Mouse (Mus musculus) ES-E14 (cell line): ENCODE measurements around the gene Tmem114.

Source experiments
- CHD2 ChIP-seq: IDR thresholded peaks from 2 replicates; pipeline ENCODE4 v1.6.1; 2014; ENCODE audit warnings: mild to moderate bottlenecking, low read depth, low read length, inconsistent platforms
- MAFK ChIP-seq: IDR thresholded peaks from 2 replicates; pipeline ENCODE4 v1.6.1; 2014; ENCODE audit warnings: mild to moderate bottlenecking, low read depth, low read length, inconsistent platforms; ENCODE audit not compliant: insufficient read depth
- ZC3H11A ChIP-seq: IDR thresholded peaks from 2 replicates; pipeline ENCODE4 v1.6.1; 2012; ENCODE audit warnings: low read depth, mild to moderate bottlenecking, inconsistent platforms, low read length, borderline replicate concordance
- ZNF384 ChIP-seq: IDR thresholded peaks from 2 replicates; pipeline ENCODE4 v1.6.1; 2012; ENCODE audit warnings: low read depth, low read length, inconsistent platforms

DNA sequence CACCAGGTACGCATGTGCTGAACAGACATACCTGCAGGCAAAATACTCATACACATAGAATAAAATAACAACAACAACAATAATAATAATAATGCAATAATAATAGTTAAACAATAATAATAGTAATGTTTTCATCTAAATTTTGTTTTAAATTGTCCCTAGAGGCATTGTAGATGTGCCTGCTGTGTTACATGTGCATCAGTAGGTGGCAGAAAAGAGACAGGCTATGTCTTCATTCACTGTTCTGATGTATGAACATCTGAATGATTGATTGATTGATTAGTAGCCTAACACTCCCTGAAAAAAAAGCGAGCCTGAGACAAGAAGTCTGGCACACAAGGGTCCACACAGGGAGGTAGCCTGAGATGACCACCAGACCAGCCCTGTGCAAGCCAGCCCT lies 22.3 kb downstream of the Tmem114 start:
- TF ChIP-seq ZC3H11A, result no peak
- TF ChIP-seq ZNF384, result no peak
- no peak for TF ChIP-seq CHD2
- TF ChIP-seq MAFK, result no peak
